Mouse (Mus musculus): ENCODE results near the gene Ugt1a9. TPM values are rescaled to one million over a fixed set of nuclear protein-coding genes. Genes with fewer than 3 reads are reported as not detected.
A peak's percentile ranks its signal among the peaks of the same experiment; 100 is the strongest.

The Ugt1a9 gene
- polyA plus RNA-seq, 1 experiment from 2014 or later = not detected

- Histone ChIP-seq H3K9me3 (replicated peaks) (peaks cover 6% of the 10 kb centered on the region; the same call in 1 of the 2 replicates), H3K4me1 (replicated peaks) (peaks cover 16% of the 10 kb centered on the region)
These were observed 186.5 kb downstream of the Ugt1a9 start for GRCm38 (mm10) chr1:88256886-88257663.

DNA sequence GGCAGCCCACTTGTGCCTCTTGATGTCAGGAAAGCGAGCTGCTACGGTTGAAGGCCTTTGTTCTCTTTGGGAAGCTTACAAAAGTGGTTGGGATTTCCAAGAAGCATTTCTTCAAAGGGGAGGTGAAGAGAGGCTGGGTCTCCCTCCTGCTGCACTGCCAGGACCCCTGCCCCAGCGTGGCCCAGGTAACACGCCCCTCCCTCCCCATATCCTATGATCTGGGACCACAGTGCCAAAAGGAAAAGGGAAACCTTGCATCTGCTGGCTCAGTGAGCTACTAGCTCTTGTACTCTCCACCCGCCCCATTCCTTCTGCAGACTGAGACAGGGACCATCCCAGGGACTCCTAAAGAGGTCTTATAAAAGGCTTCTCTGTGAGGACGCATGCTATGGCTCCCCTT lies 187.1 kb downstream of the Ugt1a9 start:
- H3K9me3 ChIP-seq (replicated peaks) = 0 out of 2 replicates have a peak, but pooled peaks cover 3% of the 10 kb centered on the region
- no peak overlapping the region for H3K27ac ChIP-seq
- H3K27me3 ChIP-seq = no peaks in the 10 kb centered on the region
- no peak overlapping the region for H3K4me2 ChIP-seq
- ATAC-seq (replicated peaks; ENCODE audit: insufficient number of reproducible peaks, insufficient read depth, low FRiP score, low read depth) = no peak
- H3K36me3 ChIP-seq = peaks cover 18% of the 10 kb centered on the region
- no peak overlapping the region for H3K9ac ChIP-seq
- 74% methylated on average over 6 of the region's 6 CpGs for WGBS
- H3K4me1 ChIP-seq (replicated peaks) = peaks cover 22% of the 10 kb centered on the region
- H3K4me3 ChIP-seq = no peak overlapping the region

More at GRCm38 (mm10) chr1:88256886-88257663, 186.5 kb downstream of the Ugt1a9 start:
- H3K27ac ChIP-seq = no peak overlapping the region
- H3K4me2 ChIP-seq = no peak overlapping the region
- H3K36me3 ChIP-seq = 0 out of 2 replicates have a peak, but pooled peaks cover 12% of the 10 kb centered on the region
- H3K27me3 ChIP-seq = no peaks in the 10 kb centered on the region
- no peak overlapping the region for H3K4me3 ChIP-seq
- ATAC-seq (replicated peaks; ENCODE audit: insufficient number of reproducible peaks, insufficient read depth, low FRiP score, low read depth) = no peak
- WGBS = 71% methylated on average over 10 of the region's 10 CpGs
- H3K9ac ChIP-seq = no peak overlapping the region

- Histone ChIP-seq H3K4me1 (replicated peaks) (peaks cover 23% of the 10 kb centered on the region), H3K27me3 (no peaks in the 10 kb centered on the region), H3K4me3 (no peak overlapping the region), H3K27ac (no peak overlapping the region), H3K9ac (no peak overlapping the region), H3K36me3 (peaks cover 24% of the 10 kb centered on the region), H3K4me2 (no peak overlapping the region), H3K9me3 (replicated peaks) (0 out of 2 replicates have a peak, but pooled peaks cover 3% of the 10 kb centered on the region)
- ATAC-seq (replicated peaks; ENCODE audit: insufficient number of reproducible peaks, insufficient read depth, low FRiP score, low read depth) = no peak
- WGBS = 63% methylated on average over 6 of the region's 6 CpGs
These were observed 187.8 kb downstream of the Ugt1a9 start for GRCm38 (mm10) chr1:88258361-88258760.

GRCm38 (mm10) chr1:88258881-88259642 lies 188.5 kb downstream of the Ugt1a9 start:
- no peak overlapping the region for H3K4me2 ChIP-seq
- peaks cover 23% of the 10 kb centered on the region for H3K4me1 ChIP-seq (replicated peaks)
- WGBS = 58% methylated on average over 8 of the region's 8 CpGs
- no peak overlapping the region for H3K4me3 ChIP-seq
- peaks cover 31% of the 10 kb centered on the region for H3K36me3 ChIP-seq
- ATAC-seq (replicated peaks; ENCODE audit: insufficient number of reproducible peaks, insufficient read depth, low FRiP score, low read depth) = 0 out of 2 replicates have a peak, but pooled peaks have one; percentile 0
- 0 out of 2 replicates have a peak, but pooled peaks cover 3% of the 10 kb centered on the region for H3K9me3 ChIP-seq (replicated peaks)
- H3K9ac ChIP-seq = no peak overlapping the region
- no peaks in the 10 kb centered on the region for H3K27me3 ChIP-seq
- no peak overlapping the region for H3K27ac ChIP-seq

- no peak overlapping the region for H3K9ac ChIP-seq
- no peak overlapping the region for H3K27ac ChIP-seq
- H3K4me2 ChIP-seq = no peak overlapping the region
- peaks cover 23% of the 10 kb centered on the region for H3K4me1 ChIP-seq (replicated peaks)
- H3K4me3 ChIP-seq = no peak overlapping the region
- ATAC-seq (replicated peaks; ENCODE audit: insufficient number of reproducible peaks, insufficient read depth, low FRiP score, low read depth) = no peak
- 69% methylated on average over 4 of the region's 4 CpGs for WGBS
- peaks cover 37% of the 10 kb centered on the region for H3K36me3 ChIP-seq
- no peaks in the 10 kb centered on the region for H3K27me3 ChIP-seq
- 0 out of 2 replicates have a peak, but pooled peaks cover 3% of the 10 kb centered on the region for H3K9me3 ChIP-seq (replicated peaks)
These were observed 189.0 kb downstream of the Ugt1a9 start for GRCm38 (mm10) chr1:88259643-88260024.

DNA sequence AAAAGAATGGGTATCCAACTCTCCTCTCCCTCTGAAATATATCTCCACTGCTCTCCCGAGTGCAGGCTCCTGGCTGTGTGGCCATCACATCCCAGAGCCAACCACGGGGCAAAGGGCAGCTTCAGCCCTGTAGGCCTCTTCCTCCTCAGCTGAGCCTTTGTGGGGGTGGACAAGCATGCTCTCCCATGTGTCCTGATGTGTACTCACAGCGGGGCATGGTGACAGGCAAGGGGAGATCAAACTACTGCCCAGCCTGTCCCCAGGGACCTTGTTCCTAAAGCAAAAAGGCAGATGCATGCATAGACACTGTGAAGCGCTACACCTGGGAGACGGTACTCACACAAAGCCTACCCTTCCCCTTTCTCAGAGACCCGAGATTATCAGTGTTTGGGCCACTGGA lies 189.5 kb downstream of the Ugt1a9 start:
- peaks cover 42% of the 10 kb centered on the region for H3K36me3 ChIP-seq

GRCm38 (mm10) chr1:88260604-88261377 lies 190.2 kb downstream of the Ugt1a9 start:
- Histone ChIP-seq H3K27ac (no peak overlapping the region), H3K4me1 (replicated peaks) (peaks cover 23% of the 10 kb centered on the region), H3K4me2 (no peak overlapping the region), H3K4me3 (no peak overlapping the region), H3K9ac (no peak overlapping the region), H3K9me3 (replicated peaks) (0 out of 2 replicates have a peak, but pooled peaks cover 3% of the 10 kb centered on the region), H3K36me3 (peaks cover 49% of the 10 kb centered on the region), H3K27me3 (no peaks in the 10 kb centered on the region)
- 82% methylated on average over 10 of the region's 10 CpGs for WGBS
- ATAC-seq (replicated peaks; ENCODE audit: insufficient number of reproducible peaks, insufficient read depth, low FRiP score, low read depth) = no peak

More for the DNA sequence above, 189.5 kb downstream of the Ugt1a9 start:
- H3K9ac ChIP-seq = no peak overlapping the region
- no peak overlapping the region for H3K4me2 ChIP-seq
- H3K4me1 ChIP-seq (replicated peaks) = peaks cover 23% of the 10 kb centered on the region
- no peaks in the 10 kb centered on the region for H3K27me3 ChIP-seq
- H3K4me3 ChIP-seq = no peak overlapping the region
- H3K27ac ChIP-seq = no peak overlapping the region
- WGBS = 70% methylated on average over 6 of the region's 6 CpGs
- 0 out of 2 replicates have a peak, but pooled peaks cover 3% of the 10 kb centered on the region for H3K9me3 ChIP-seq (replicated peaks)
- no peak for ATAC-seq (replicated peaks; ENCODE audit: insufficient number of reproducible peaks, insufficient read depth, low FRiP score, low read depth)

DNA sequence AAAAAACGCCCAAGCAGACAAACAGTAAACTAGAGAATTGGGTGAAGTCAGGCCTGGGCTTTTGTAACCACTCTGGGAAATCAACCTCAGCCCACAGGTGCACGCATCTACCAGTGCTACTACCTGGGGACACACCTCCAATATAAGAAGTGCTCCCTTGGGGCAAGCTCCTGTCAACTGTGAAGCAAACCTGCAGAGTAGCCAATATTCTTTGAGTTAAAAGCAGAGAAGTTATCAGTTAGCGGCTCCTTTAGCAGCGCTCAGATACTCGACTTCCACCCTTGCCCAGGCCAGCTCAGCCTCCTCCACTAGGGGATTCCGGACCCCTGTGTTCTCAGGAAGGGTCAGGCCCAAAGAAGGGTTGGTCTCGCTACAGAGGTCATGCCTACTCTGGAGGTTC lies 191.1 kb downstream of the Ugt1a9 start:
- no peak for ATAC-seq (replicated peaks; ENCODE audit: insufficient number of reproducible peaks, insufficient read depth, low FRiP score, low read depth)
- no peak overlapping the region for H3K4me3 ChIP-seq
- 79% methylated on average over 7 of the region's 7 CpGs for WGBS
- peaks cover 23% of the 10 kb centered on the region for H3K4me1 ChIP-seq (replicated peaks)
- no peak overlapping the region for H3K27ac ChIP-seq
- H3K36me3 ChIP-seq = peaks cover 58% of the 10 kb centered on the region
- H3K27me3 ChIP-seq = no peaks in the 10 kb centered on the region
- H3K9ac ChIP-seq = no peak overlapping the region
- no peaks in the 10 kb centered on the region for H3K9me3 ChIP-seq (replicated peaks)
- H3K4me2 ChIP-seq = no peak overlapping the region

DNA sequence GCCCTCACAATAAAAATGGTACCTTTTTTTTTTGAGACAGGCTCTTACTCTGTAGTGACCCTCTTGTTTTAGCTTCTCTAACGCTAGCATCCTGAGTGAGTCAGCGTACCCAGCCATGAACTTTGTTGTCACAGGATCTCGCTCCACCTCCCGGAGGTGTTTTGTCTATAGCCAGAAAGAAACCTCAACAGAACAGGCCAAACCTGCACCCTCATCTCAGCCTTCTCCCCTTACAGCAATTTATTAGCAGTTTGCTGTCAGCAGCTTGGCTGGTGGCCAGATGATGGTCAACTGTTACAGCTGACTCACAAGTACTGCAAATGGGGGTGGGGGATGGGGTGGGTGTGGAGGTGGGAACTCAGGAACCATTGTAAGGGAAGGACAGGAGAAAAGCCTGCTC lies 191.7 kb downstream of the Ugt1a9 start:
- H3K4me1 ChIP-seq (replicated peaks) = peaks cover 23% of the 10 kb centered on the region
- no peak overlapping the region for H3K27ac ChIP-seq
- no peak; the same call in 1 of the 2 replicates for ATAC-seq (replicated peaks; ENCODE audit: insufficient number of reproducible peaks, insufficient read depth, low FRiP score, low read depth)
- H3K9me3 ChIP-seq (replicated peaks) = no peaks in the 10 kb centered on the region
- 64% methylated on average over 4 of the region's 4 CpGs for WGBS
- no peak overlapping the region for H3K4me3 ChIP-seq
- H3K4me2 ChIP-seq = no peak overlapping the region
- H3K9ac ChIP-seq = no peak overlapping the region
- H3K27me3 ChIP-seq = no peaks in the 10 kb centered on the region
- H3K36me3 ChIP-seq = peaks cover 63% of the 10 kb centered on the region

DNA sequence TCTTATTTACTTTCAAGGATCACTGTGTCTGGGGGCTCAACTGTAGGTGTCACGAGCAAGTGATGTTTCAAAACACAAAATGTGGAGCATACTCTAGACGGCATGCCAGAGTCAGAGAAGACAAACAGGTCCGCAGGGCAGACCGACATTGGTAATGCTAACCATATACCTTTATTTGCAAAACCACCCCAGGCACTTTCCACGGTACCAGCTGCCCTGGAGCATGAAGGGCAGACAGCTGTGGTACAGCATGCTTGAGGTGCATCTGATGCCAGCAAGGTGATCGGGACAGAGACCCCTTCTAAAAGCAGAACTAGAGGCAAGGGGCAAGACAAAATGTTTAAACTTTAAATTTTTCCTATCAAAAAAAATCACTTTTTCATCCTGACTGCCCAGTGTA lies 192.4 kb downstream of the Ugt1a9 start:
- Histone ChIP-seq H3K27ac (no peak overlapping the region), H3K4me1 (replicated peaks) (peaks cover 23% of the 10 kb centered on the region), H3K9ac (no peak overlapping the region), H3K27me3 (no peaks in the 10 kb centered on the region), H3K4me3 (no peak overlapping the region), H3K9me3 (replicated peaks) (no peaks in the 10 kb centered on the region), H3K4me2 (no peak overlapping the region), H3K36me3 (peaks cover 70% of the 10 kb centered on the region)
- no peak for ATAC-seq (replicated peaks; ENCODE audit: insufficient number of reproducible peaks, insufficient read depth, low FRiP score, low read depth)
- WGBS = 73% methylated on average over 6 of the region's 6 CpGs

GRCm38 (mm10) chr1:88263778-88264177 lies 193.2 kb downstream of the Ugt1a9 start:
- Histone ChIP-seq H3K4me3 (no peak overlapping the region), H3K4me1 (replicated peaks) (peaks cover 23% of the 10 kb centered on the region), H3K36me3 (peaks cover 79% of the 10 kb centered on the region), H3K27ac (no peak overlapping the region), H3K9ac (no peak overlapping the region), H3K27me3 (no peaks in the 10 kb centered on the region), H3K4me2 (no peak overlapping the region), H3K9me3 (replicated peaks) (no peaks in the 10 kb centered on the region)
- ATAC-seq (replicated peaks; ENCODE audit: insufficient number of reproducible peaks, insufficient read depth, low FRiP score, low read depth) = no peak
- WGBS = 88% methylated on average over 5 of the region's 5 CpGs

Data from heart, embryonic 15.5 days (tissue).